Mouse (Mus musculus) A20 (cell line): ENCODE results near the gene Eml4.

Experiments used
- DNase-seq: peaks from one replicate; pipeline ENCODE4 v3.0.0-alpha.2; 2011; ENCODE audit warnings: low read depth, low spot score

The Eml4 gene

DNA sequence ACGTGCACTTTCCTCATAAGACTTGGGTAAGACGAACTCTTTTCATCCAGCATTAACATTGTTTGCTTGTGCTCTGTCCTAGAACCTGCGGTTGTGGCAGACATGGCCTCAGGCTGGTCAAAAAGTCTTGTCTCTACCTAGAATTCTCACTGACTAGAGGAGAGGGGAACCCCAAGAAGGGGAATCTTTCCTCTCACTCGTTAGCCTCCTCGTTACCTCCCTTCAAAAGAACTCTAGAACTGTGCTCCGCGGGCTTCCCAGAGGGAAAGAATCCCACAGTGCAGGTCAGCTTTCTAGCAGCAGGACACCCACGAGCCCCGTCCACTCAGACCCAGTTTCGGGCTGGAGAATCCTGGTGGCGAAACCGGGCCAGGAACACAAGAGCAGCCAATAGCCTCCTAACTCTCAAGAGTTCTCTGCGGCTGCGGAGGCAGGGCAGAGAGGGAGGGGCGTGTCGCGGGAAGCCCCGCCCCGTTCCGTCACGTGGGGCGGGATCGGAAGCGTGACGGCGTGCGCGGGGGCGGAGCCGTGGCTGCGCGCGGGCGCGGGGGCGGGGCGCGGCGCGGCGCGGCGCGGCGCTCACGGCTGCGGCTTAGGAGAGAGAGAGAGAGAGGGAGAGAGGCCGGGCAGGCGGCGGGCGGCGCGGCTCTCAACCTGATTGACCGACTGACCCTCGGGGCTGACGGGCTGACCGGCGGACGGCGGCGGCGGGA, at the start of gene Eml4:
TSS of gene Eml4 (plus strand) at position 553 of the 713 bp plus-strand sequence.
- DNase-seq = peak; percentile 92

DNA sequence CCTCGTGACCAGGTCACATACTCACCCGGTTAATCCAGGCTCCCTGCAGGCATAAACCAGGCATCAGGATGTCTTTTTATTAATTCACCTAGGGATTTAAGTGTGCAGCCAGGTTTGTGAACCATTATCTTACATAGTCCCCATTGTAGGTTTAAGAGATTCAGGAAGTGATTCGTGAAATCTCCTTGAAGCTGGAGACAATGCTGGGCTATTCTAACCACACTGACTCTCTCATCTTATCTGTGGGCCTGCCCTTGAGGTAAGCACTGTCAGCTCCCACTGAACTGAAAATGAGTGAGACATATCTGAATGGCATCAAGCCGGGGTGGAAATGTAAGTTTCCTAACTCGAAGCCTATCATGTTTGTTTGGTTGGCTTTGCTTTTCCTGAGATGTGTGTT, 49.3 kb upstream of the Eml4 start:
- DNase-seq = no peak

DNA sequence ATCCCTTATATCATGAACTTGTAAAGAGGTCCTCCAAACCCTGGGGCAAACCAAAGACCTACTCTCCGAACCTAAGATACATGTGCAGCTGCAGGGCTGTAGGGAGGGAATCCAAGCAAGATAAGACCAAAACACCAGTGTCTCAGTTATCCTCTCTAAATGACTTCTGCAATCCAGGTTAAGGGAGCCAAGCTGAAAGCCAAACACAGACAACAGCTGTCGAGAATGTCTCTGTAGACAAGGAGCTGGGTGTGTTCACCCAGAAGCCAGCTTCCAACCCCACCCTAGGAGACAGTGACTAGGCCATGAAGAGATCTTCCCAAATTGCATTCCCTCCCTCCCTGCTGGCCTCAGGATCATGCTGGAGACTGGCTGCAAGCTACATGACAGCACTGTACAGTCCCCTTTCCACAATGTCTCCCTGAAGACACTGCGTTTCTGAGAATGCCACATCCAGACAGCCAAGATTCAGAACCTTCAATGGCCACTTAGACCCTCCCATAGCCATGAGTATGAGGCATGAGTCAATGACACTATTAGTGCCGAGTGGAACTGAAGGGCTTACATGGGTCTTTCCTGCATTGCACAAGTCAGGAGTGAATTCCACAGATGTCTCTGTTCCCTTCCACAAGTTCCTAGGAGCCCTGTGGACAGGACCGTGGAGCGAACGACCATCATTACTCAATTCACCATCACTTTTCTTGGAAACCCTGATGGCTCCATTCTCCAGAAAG, 46.5 kb upstream of the Eml4 start:
- DNase-seq = no peak

DNA sequence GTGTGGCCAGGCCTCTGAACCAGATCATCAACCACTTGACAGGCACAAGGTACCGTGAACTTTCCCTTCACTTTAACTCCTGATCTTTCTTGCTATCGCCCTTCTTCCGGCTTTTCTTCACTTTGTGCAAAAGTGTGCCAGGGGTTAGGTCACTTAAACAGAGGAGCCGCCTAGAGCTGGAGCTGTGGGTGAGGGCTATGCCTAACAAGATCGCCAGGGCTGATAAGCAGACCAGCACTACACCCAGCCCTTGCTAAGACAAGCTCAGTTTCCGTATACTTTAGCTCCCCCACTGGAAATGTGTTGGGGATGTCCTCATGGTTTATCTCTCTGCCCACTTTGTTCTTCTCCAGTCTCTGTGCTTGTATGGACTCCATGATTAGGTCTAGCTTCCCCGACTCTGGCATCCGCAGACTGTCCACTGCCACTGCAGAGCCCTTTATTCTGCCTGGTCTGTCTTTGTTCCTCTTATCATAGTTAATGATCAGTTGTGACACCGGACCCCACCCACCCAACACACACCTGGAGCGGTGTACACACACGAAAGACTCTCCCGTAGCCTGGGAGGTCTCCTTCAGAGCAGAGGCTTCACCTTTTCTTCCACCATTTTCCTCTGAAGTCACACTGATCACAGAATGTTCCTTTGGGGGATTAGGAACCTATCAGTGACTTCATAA, 43.6 kb upstream of the Eml4 start:
- DNase-seq = no peak

DNA sequence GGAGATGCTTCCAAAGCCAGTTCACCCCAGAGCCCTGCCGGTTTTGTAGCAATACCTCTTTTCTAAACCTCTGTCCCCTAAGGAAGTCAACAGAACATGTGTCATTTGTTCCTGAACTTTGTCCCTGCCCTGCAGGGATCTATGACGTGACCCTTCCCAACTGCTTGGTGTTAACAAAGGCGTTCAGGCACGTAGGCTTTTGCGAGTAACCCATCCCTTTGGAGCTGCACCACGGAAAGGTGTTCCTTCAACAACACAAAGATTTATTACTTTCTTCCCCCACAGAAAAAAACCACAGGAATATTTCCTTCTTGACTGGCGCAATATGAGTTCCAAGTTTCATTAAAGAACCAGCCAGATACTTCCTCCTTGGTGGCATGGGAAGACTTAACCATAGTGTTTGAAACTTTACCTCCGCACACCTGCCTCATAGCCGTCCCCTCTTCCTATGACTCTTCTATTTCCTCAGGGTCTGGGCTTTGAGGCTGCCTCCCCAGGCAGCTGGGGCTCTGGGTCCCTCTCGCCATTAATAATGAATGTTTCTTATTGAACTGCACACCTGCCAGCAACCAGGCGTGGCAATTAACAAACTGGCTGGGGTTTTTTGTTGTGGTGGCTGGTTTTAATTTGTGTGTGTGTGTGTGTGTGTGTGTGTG, 43.0 kb upstream of the Eml4 start:
- peak; percentile 80 for DNase-seq

DNA sequence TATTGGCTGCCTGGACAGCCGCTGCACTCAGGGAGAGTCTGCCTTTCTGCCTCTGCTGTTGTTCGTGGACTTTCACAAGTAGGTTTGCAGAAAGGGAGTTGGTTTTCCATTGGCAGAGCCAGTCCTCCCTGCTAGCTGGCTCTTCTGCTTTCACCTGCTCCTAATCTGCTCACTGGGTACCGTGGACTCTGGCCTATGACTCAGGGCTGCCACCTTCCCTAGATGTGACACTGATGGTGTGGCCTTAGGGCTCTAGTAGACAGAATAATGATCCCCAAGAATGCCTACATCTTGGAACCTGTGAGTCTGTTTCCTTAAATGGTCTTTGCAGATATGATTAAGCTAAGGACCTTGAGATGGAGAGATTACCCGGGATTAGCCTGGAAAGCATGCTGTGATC, 42.3 kb upstream of the Eml4 start:
- DNase-seq = no peak

DNA sequence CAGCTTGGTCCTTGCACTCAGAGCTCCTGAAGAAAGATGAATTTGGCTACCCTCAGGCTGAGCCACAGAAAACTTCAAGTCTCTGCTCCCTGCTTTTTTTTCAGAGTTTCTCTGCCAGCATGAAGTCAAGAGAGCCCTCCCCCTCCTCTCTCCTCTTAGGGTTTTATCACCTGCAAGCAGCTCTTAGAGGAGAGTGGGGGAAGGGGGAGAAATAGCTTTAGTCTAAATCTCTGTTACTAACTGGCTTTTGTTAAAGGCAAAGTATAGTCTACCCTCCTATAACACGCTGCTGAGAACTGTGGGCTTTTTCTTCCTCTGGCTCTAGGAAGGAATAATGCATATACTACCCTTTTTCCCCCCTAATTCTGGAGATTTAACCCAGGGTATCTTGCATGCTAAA, 41.5 kb upstream of the Eml4 start:
- DNase-seq = peak; percentile 53

DNA sequence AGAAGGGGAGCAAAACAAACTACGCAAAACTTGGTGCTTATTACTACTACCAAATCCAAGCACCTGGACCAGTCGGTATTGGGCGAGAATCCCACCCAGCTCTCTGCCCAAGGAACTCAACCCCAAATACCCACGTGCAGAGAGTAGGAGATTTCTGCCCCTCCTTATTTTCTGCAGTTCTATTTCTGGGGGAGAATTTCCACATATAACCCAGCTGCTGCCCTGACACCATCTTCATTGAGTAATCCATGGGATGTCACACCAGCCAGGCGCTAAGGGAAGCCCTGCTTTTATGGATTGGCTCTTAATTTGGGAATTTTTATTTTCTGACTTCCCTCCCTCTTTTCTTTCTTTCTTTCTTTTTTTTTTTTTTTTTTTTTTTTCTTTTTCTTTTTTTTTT, 38.9 kb upstream of the Eml4 start:
- DNase-seq = no peak

DNA sequence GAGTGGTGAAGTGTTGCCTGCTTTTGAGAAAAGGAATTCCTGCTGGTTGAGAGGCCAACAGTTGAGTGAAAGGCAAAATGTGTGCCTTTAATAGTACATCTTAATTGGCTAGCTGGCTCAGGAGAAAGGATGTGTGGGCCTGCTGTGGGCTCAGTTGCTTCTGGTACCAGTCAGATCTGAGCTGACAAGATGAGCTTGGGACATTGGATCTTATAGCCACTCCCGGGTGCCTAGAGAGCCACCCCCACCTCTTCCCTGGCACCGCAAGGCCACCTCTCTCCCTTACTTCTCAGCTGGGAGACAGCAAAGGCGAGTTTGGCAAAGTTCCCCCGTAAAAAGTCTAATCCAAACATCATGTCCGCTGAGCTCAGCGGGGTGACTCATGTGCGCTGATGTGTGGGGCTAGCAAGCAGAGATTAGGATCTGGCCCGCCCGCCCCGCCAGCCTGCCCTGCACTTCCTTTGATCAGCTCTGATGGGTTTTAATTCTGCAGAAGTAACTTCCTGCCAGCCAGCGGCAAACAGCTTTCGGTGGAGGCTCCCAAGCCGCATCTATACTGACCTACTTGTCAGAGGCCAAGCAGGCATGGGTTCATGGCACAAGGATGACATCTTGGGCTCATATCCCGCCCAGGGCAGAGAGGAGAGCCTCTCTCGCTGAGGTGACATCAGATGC, 38.4 kb upstream of the Eml4 start:
- peak; percentile 41 for DNase-seq

DNA sequence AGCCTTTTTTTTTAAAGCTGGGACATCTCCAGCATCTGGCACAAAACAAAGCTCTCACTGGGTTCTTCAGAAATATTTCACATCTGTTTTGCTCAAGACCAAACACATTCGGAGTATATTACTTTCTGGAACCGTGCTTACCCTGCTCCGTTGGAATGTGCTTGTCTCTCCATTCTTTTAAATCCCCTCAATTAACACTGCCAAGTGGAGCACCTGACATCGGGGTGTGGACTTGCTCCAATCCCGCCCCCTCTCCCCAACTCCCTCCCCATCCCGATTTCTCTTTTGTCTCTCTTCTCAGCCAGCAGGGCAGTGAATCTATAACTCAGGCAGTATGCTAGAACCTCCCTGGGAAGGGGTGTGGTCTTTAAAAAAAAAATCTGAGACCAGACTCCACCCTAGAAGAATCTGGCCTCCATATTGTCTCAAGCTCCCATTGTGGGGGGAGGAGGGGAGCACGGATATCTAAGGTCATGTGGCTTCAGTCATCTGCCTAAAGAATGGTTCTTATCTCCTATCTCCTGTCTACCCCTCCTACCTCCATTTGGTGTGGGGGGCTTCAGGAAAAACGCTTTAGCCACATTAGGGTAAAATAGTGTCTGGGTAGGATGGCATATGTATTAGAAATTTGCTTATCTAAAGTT, 37.6 kb upstream of the Eml4 start:
- DNase-seq = no peak

DNA sequence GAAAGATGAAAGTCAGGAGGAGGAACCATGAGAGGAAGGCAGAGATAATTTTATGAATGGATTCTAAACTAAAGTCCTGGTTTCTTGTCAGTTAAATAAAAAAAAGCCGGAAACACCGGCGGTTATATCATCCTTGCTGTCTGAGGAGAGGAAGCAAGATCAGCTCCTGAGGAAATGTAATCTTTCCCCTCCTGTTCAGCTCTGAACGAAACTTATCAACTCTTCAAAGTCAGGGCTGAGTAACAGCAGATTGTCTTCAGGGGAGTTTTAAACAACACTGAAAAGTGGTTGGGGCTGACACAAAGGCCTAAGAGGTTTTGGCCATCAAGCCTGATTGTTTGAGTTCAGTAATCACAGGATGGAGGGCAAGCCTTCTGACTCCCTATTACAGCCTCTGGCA, 35.3 kb upstream of the Eml4 start:
- DNase-seq = no peak

DNA sequence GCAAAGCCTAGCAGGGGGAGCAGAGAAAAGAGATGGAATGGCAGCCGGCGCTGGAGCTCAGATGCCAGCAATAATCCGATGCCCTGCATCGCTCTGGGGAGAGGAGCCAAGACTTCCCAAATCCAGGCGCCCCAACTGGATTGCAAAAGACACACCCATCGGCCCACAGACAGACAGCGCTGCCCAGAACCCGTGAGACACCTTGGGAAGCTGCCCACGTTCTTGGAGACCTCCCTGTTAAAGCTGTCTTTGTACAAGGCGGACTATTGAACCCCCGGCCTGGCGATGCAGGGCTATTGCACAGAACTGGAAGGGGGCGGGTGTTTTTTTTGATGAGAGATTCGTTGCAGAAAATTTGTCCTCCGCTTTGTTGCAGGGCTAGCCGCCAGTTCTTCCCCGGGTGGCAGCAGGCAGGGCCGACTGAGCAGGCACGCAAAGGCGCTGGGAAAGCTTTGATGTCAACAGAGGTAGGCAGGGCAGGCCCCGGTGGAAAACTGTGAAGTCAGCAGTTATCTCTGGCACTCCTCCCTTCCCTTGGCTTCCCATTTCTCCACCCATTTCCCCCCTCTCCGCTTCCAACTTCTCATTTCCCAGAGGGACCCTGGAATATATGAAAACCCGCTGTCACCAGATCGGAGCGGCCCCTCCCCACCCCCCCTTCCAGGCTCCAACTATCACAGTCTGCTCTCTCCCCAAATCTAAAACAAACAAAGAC, 28.0 kb upstream of the Eml4 start:
- DNase-seq = no peak

DNA sequence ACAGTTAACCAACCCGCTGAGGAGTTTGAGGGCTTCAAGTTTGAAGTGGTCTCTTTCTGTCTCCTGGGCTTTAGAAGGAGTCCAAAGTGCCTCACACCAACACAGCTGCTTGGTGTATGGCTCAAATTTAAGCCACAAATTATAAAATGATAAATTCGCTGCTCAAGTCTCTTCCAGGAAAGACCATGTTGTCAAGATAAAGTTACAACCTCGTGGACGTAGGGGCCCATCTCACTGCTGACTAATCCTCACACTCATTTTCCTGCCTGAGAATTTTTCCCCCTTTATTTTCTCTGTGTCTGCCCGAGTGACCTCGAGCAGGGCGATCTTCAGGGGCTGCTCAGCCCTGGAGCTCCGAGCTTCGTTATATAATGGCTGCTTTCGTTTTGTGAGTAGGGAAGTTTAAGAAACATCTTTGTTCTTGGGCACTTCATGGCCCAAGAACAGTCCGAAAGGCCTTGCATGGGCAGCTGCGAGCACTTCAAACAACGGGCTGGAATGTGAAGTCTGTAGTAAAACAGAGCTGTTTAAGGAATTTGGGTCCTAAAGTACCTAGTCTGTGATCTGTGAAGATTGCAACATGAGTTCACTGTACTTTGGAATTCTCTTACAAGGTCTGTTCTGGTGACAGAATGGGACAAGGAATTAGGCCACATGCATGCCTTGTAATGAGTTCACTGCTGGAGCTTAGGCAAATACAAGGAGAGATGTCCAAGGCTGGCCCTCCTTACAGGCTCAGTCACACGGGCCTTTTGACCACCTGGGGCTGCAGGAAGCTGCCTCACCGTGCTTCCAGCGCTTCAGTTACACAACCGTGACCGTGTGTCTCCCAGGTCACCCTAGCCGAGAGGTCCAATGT, 27.1 kb upstream of the Eml4 start:
- DNase-seq = no peak

DNA sequence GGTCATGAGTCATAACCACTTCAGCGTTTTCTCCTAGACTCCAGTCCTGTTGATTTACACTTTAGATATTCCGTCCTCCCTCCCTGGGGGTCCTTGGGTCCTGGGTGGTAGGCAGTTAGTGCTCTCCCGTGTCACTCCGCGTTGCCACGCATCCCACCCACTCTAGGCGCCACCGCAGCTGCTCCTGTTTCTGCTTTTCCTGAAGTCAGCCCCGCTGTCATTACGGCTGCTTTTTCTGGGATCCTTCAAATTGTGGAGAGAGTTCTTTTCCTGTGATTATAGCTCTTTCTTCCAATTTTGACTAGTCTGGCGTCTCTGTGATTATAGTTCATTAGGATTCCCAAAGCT, 26.5 kb upstream of the Eml4 start:
- DNase-seq = no peak

DNA sequence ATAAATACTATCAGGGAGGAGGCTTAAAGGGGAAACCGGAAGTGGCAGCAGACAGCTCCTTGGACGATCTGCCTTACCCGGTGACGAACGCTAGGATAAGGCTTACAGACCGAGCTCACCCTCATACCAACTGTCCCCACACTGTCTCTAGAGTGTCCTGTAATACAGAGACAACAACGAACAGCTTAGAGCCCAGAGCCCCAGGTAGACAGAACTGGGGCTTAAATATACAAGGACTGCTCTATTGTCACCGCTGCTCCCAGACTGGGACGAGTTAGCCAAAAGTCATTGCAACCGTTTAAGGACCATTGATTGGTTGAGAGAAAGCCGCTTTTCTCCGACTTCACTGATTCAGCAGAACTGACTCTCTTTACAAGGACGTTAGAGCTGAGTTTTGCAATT, 15.5 kb upstream of the Eml4 start:
- no peak for DNase-seq

DNA sequence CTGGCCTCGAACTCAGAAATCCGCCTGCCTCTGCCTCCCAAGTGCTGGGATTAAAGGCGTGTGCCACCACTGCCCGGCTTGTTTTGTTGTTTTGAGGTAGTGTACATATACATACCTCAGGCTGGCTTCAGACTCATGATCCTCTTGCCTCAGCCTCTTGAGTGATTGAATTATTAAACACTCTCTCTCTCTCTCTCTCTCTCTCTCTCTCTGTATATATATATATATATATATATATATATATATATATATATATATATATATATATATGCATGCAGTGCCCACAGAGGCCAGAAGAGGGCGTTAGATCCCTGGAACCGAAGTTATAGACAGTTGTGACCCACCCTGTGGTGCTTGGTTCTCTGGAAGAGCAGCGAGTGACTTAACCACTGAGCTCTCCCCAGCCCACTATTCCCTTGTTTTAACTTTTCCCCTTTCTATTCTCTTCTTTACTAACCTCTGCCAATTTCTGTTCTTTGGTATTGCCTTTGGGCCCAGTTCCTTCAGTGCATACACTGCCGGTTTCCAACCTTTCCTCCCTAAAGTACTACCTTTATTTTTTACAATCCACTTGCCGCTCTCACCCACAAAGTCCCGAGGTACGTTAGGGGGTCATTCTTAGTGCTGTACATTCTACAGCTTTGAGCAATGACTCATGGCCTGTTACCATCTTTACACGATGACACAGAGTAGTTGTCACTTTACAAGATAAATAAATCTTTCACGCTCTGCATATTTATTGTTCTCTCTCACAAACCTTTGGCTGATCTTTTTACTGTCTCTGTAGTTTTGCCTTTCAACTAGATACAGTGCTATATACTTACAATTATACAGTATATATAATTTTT, 13.5 kb upstream of the Eml4 start:
- no peak for DNase-seq

DNA sequence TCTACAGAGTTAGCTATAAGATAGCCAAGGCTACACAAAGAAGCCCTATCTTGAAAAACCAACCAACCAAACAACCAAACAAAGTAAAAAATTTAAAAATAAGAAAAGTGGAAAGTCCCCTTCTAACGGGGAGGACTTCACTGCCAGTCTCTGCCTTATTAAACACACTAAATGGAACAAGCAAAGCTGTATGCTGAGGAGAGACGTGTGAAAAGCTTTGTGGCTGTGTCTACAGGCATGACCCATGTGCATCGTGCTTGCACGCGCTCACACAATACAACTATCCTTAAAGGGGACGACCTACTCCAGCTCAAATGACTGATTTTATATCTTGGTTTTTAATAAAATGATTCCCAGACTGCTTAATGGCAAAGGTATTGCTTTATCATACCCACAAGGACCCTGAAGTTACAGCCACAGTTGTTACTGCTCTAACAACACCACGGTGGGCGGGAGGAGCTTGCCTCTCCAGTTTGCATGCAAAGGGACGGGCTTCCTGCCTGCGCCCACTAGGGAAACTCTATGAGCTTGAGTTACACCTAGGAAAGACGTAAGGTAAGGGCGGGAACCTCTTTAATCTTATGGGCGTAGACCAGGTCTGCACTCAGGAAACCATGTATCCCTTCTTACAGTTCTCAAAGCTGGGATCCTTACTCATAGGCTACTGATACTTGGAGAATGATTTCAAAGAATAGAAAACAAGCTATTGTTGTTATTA, 11.2 kb upstream of the Eml4 start:
- peak; percentile 92 for DNase-seq

DNA sequence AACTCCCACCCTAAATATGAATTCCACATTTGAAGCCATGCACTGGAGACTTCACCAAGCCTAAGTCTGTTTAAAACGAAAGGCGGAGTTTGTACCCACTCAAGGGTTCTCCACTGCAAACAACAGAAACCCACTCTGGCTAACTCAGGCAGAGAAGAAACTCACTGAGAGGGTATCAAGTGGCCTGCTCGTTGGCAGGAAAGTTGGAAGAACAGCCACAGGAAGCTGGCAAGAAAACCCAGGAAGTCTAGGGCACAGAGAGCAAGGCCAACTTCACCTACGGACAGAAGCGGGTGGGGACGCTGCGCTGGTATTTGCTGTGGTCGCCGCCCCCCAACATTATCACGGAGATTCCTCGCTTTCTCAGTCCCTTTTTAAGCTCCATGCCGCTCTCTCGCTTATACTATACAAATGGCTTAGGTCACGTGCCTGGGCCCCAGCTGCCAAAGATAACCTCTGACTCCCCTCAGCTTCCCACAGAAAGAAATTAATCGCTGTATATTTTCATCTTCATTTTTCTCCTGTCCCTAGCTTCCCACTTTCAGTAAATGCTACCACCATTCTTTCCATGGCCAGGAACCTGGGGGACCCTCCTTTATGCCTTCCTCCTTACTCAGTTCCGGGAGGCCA, 9.7 kb upstream of the Eml4 start:
- DNase-seq = no peak
